In genomic region chr14:30249591-30249990, GRCm38 (mm10) we compare ENCODE assay signal across 17 mouse cellular contexts.
A peak's percentile ranks its signal among the peaks of the same experiment; 100 is the strongest.
DNase-seq lines count a peak whose midpoint lies in the region; ATAC-seq and TF ChIP-seq lines count a peak whose summit lies in the region.
"Had no signal": no experiment of that assay in that cellular context is flagged by ENCODE, and none has a peak within 500 bp of the region (broad histone marks: within the 10 kb centered on the region; RNA-seq: fewer than 3 reads in every experiment).

No protein-coding gene starts in this region.

- peaks cover 34% of the 10 kb centered on the region for H3K4me1 ChIP-seq in thymus, adult 2 months (replicated peaks; ENCODE audit: control insufficient read depth, insufficient read depth, low read length)
- peaks cover 3% of the 10 kb centered on the region; the same call in 1 of the 2 replicates for H3K4me1 ChIP-seq in forebrain, embryonic 15.5 days
- H3K4me1 ChIP-seq in forebrain, embryonic 12.5 days: no peaks in the 10 kb centered on the region
- H3K4me1 ChIP-seq: limb, embryonic 15.5 days had no signal

- no peaks in the 10 kb centered on the region for H3K27me3 ChIP-seq in thymus, adult 2 months (ENCODE audit: control insufficient read depth, insufficient read depth, low read length)
- H3K27me3 ChIP-seq in forebrain, embryonic 15.5 days: no peaks in the 10 kb centered on the region
- no peaks in the 10 kb centered on the region for H3K27me3 ChIP-seq in forebrain, embryonic 12.5 days
- H3K27me3 ChIP-seq: embryonic facial prominence, embryonic 13.5 days; heart, embryonic 13.5 days; limb, embryonic 15.5 days had no signal

- no peak for TF ChIP-seq CTCF in layer of hippocampus, adult 2 months (conservative IDR thresholded peaks at IDR 0.05)
- no peak for TF ChIP-seq CTCF in thymus, adult 2 months (IDR thresholded peaks at IDR 0.05; ENCODE audit: borderline replicate concordance, control insufficient read depth, extremely low read depth, insufficient read depth, low read length, poor library complexity)

- H3K4me2 ChIP-seq in forebrain, embryonic 15.5 days (replicated peaks): no peak overlapping the region
- H3K4me2 ChIP-seq in forebrain, embryonic 12.5 days: no peak overlapping the region
- H3K4me2 ChIP-seq: embryonic facial prominence, embryonic 13.5 days; heart, embryonic 13.5 days; limb, embryonic 15.5 days had no signal

- H3K9ac ChIP-seq in forebrain, embryonic 15.5 days (replicated peaks): no peak overlapping the region
- no peak overlapping the region for H3K9ac ChIP-seq in forebrain, embryonic 12.5 days
- H3K9ac ChIP-seq: embryonic facial prominence, embryonic 13.5 days; heart, embryonic 13.5 days; limb, embryonic 15.5 days had no signal

- no peak overlapping the region for H3K27ac ChIP-seq in layer of hippocampus, adult 2 months
- H3K27ac ChIP-seq in thymus, adult 2 months (ENCODE audit: control insufficient read depth, insufficient read depth, low read length): peak overlapping the region; percentile 61
- H3K27ac ChIP-seq in forebrain, embryonic 15.5 days (replicated peaks): no peak overlapping the region
- no peak overlapping the region for H3K27ac ChIP-seq in forebrain, embryonic 12.5 days
- H3K27ac ChIP-seq: embryonic facial prominence, embryonic 13.5 days; gastrocnemius, adult 2 months; heart, embryonic 13.5 days; left cerebral cortex, adult 2 months; limb, embryonic 15.5 days; macrophage had no signal

- no peaks in the 10 kb centered on the region for H3K9me3 ChIP-seq in forebrain, embryonic 15.5 days
- H3K9me3 ChIP-seq in forebrain, embryonic 12.5 days: no peaks in the 10 kb centered on the region
- H3K9me3 ChIP-seq: embryonic facial prominence, embryonic 13.5 days; heart, embryonic 13.5 days; limb, embryonic 15.5 days had no signal

- ATAC-seq in megakaryocyte progenitor cell, adult 5-6 weeks (replicated peaks; ENCODE audit: poor library complexity): peak; percentile 38; the same call in 1 of the 2 replicates
- no peak for ATAC-seq in forebrain, embryonic 15.5 days (replicated peaks)
- no peak for ATAC-seq in forebrain, embryonic 12.5 days (ENCODE audit: low FRiP score)
- ATAC-seq: hindbrain, embryonic 16.5 days had no signal

- 11% methylated on average over 4 of the region's 4 CpGs for WGBS in thymus, adult 2 months
- WGBS in forebrain, embryonic 15.5 days: 89% methylated on average over 4 of the region's 4 CpGs
- 84% methylated on average over 4 of the region's 4 CpGs for WGBS in forebrain, embryonic 12.5 days

- no peak for TF ChIP-seq POLR2A in thymus, adult 2 months (IDR thresholded peaks at IDR 0.05; ENCODE audit: control insufficient read depth, extremely low read depth, insufficient read depth, low read length, poor library complexity)

- DNase-seq in layer of hippocampus, adult 9-11 months: peak; percentile 1
- DNase-seq in layer of hippocampus, adult 2 months (ENCODE audit: low spot score in 2 of 2): no peak
- DNase-seq in CD8-positive naive resting alpha-beta T cell, adult 2 months (ENCODE audit: low read depth in 2 of 2, low spot score in 2 of 2): peak; percentile 13 to 43
- peak; percentile 56 for DNase-seq in thymus, adult 2 months
- no peak for DNase-seq in right cerebral cortex, postnatal 36 days (ENCODE audit: low spot score in 2 of 2)
- DNase-seq: cerebellum, adult 9-11 months; gastrocnemius, adult 2 months; right cerebral cortex, postnatal 25 days had no signal

- no peaks in the 10 kb centered on the region for H3K36me3 ChIP-seq in thymus, adult 2 months (ENCODE audit: control insufficient read depth, insufficient read depth, low read length)
- no peaks in the 10 kb centered on the region for H3K36me3 ChIP-seq in forebrain, embryonic 15.5 days
- no peaks in the 10 kb centered on the region for H3K36me3 ChIP-seq in forebrain, embryonic 12.5 days (replicated peaks)
- H3K36me3 ChIP-seq: embryonic facial prominence, embryonic 13.5 days; heart, embryonic 13.5 days; limb, embryonic 15.5 days had no signal

- H3K4me3 ChIP-seq in layer of hippocampus, adult 2 months: no peak overlapping the region
- H3K4me3 ChIP-seq in thymus, adult 2 months (ENCODE audit: control insufficient read depth, insufficient read depth, low read length): no peak overlapping the region
- no peak overlapping the region for H3K4me3 ChIP-seq in forebrain, embryonic 15.5 days
- no peak overlapping the region for H3K4me3 ChIP-seq in forebrain, embryonic 12.5 days (replicated peaks)
- H3K4me3 ChIP-seq: embryonic facial prominence, embryonic 13.5 days; gastrocnemius, adult 2 months; heart, embryonic 13.5 days; left cerebral cortex, adult 2 months; limb, embryonic 15.5 days had no signal

Comparison
In these comparisons a context has a peak if more than half of its experiments do, and no peak if none do; other contexts are left out.
1. DNase-seq: peak in layer of hippocampus, adult 9-11 months (single experiment), CD8-positive naive resting alpha-beta T cell, adult 2 months (2 of 2) and thymus, adult 2 months (single experiment); none in layer of hippocampus, adult 2 months (0 of 2) and right cerebral cortex, postnatal 36 days (0 of 2).